Mouse (Mus musculus): ENCODE results near the gene Zfp367.

- TF ChIP-seq CTCF (IDR thresholded peaks at IDR 0.05; ENCODE audit: borderline replicate concordance, insufficient read depth, low read length) = no peak
- TF ChIP-seq POLR2A (IDR thresholded peaks at IDR 0.05; ENCODE audit: low read depth, low read length) = no peak
These were observed 32.2 kb upstream of the Zfp367 start for GRCm38 (mm10) chr13:64185176-64185575.
